Mouse (Mus musculus) liver, adult 2 months (tissue): ENCODE measurements at regions not wholly inside any gene's neighbourhood (a gene's known extent, or its start where the extent isn't known, plus 50 kb on each side); places are given as distances from the start of the nearest gene placed in this dataset.

ENCODE experiments used
- DNase-seq: peaks from one replicate; pipeline ENCODE4 v3.0.0-alpha.2; 2011; ENCODE audit warnings: low read depth, low spot score; ENCODE audit errors: extremely low read depth
- H3K27ac ChIP-seq: fragments of 200-500 bp; replicated peaks from 2 replicates; pipeline ENCODE4 v1.5.1; 2012; ENCODE audit warnings: low read depth, mild to moderate bottlenecking, control low read depth, inconsistent platforms, low read length; ENCODE audit not compliant: insufficient read depth
- H3K27me3 ChIP-seq: fragments of 200-500 bp; 2 replicates; pipeline ENCODE4 v1.6.1; 2012; ENCODE audit warnings: mild to moderate bottlenecking, moderate library complexity, low read length, inconsistent platforms; ENCODE audit not compliant: control insufficient read depth, insufficient read depth
- H3K36me3 ChIP-seq: fragments of 200-500 bp; 2 replicates; pipeline ENCODE4 v1.6.1; 2012; ENCODE audit warnings: low read length, inconsistent platforms; ENCODE audit not compliant: control insufficient read depth, insufficient read depth
- H3K4me1 ChIP-seq: fragments of 200-500 bp; 2 replicates; pipeline ENCODE4 v1.6.1; 2011; ENCODE audit warnings: low read length; ENCODE audit not compliant: control insufficient read depth, insufficient read depth
- H3K4me3 ChIP-seq: fragments of 200-500 bp; 2 replicates; pipeline ENCODE4 v1.5.1; 2011; ENCODE audit warnings: low read depth, mild to moderate bottlenecking, control low read depth, low read length, moderate library complexity; ENCODE audit not compliant: insufficient read depth
- H3K79me2 ChIP-seq: fragments of 200-500 bp; 2 replicates; pipeline ENCODE4 v1.6.1; 2012; ENCODE audit warnings: inconsistent platforms, mild to moderate bottlenecking, low read length, moderate library complexity; ENCODE audit not compliant: control insufficient read depth, insufficient read depth
- H3K9ac ChIP-seq: fragments of 200-500 bp; 2 replicates; pipeline ENCODE4 v1.6.1; 2012; ENCODE audit warnings: low read depth, mild to moderate bottlenecking, control low read depth, inconsistent platforms, low read length
- CTCF ChIP-seq: fragments of 200-500 bp; IDR thresholded peaks from 2 replicates; pipeline ENCODE4 v1.5.1; 2011; ENCODE audit warnings: low read depth, low read length, control low read depth
- POLR2A ChIP-seq: fragments of 200-500 bp; IDR thresholded peaks from 2 replicates; pipeline ENCODE4 v1.6.1; 2011; ENCODE audit warnings: low read length, control low read depth; ENCODE audit not compliant: insufficient read depth; ENCODE audit errors: extremely low read depth
- WGBS: fragments of 180-500 bp; shearing (Covaris S2); methylation state at CpG from one replicate; pipeline ENCODE4 v1.1.7; 2018; 5-methylcytosine and 5-hydroxymethylcytosine counted together

GRCm38 (mm10) chr10:92389176-92389732 is 333.0 kb downstream of the Nedd1 start:
- DNase-seq = no peak
- H3K27ac ChIP-seq = no peak overlapping the region
- H3K79me2 ChIP-seq = no peaks in the 10 kb centered on the region
- H3K27me3 ChIP-seq = no peaks in the 10 kb centered on the region
- H3K4me3 ChIP-seq = no peak overlapping the region
- TF ChIP-seq POLR2A = no peak
- TF ChIP-seq CTCF = no peak
- no peaks in the 10 kb centered on the region for H3K4me1 ChIP-seq
- WGBS = 82% methylated on average over 7 of the region's 7 CpGs
- H3K36me3 ChIP-seq = no peaks in the 10 kb centered on the region
- no peak overlapping the region for H3K9ac ChIP-seq

GRCm38 (mm10) chr10:92367126-92367525 is 355.1 kb downstream of the Nedd1 start:
- no peak for DNase-seq
- no peaks in the 10 kb centered on the region for H3K4me1 ChIP-seq
- TF ChIP-seq POLR2A (no peak), CTCF (no peak)
- no peaks in the 10 kb centered on the region for H3K79me2 ChIP-seq
- no peak overlapping the region for H3K27ac ChIP-seq
- no peak overlapping the region for H3K9ac ChIP-seq
- no peak overlapping the region for H3K4me3 ChIP-seq
- H3K36me3 ChIP-seq = no peaks in the 10 kb centered on the region
- WGBS = 80% methylated on average over 8 of the region's 8 CpGs
- no peaks in the 10 kb centered on the region for H3K27me3 ChIP-seq

GRCm38 (mm10) chr10:92356738-92357137 is 365.5 kb downstream of the Nedd1 start:
- no peak for DNase-seq
- H3K27ac ChIP-seq = no peak overlapping the region
- TF ChIP-seq CTCF (no peak), POLR2A (no peak)
- no peak overlapping the region for H3K4me3 ChIP-seq
- 82% methylated on average over 3 of the region's 3 CpGs for WGBS
- H3K27me3 ChIP-seq = no peaks in the 10 kb centered on the region
- no peak overlapping the region for H3K9ac ChIP-seq
- H3K36me3 ChIP-seq = no peaks in the 10 kb centered on the region
- H3K79me2 ChIP-seq = no peaks in the 10 kb centered on the region
- no peaks in the 10 kb centered on the region for H3K4me1 ChIP-seq

GRCm38 (mm10) chr10:92349043-92349442 is 373.2 kb downstream of the Nedd1 start:
- TF ChIP-seq POLR2A (no peak), CTCF (no peak)
- DNase-seq = no peak
- Histone ChIP-seq H3K9ac (no peak overlapping the region), H3K36me3 (no peaks in the 10 kb centered on the region), H3K4me3 (no peak overlapping the region), H3K4me1 (no peaks in the 10 kb centered on the region), H3K27ac (no peak overlapping the region), H3K79me2 (no peaks in the 10 kb centered on the region), H3K27me3 (no peaks in the 10 kb centered on the region)
- 82% methylated on average over 7 of the region's 7 CpGs for WGBS

GRCm38 (mm10) chr10:92347960-92348675 is 374.1 kb downstream of the Nedd1 start:
- no peak overlapping the region for H3K4me3 ChIP-seq
- H3K27me3 ChIP-seq = no peaks in the 10 kb centered on the region
- no peak for DNase-seq
- 71% methylated on average over 10 of the region's 10 CpGs for WGBS
- no peak overlapping the region for H3K27ac ChIP-seq
- no peak for TF ChIP-seq POLR2A
- TF ChIP-seq CTCF = no peak
- no peaks in the 10 kb centered on the region for H3K79me2 ChIP-seq
- H3K36me3 ChIP-seq = no peaks in the 10 kb centered on the region
- no peaks in the 10 kb centered on the region for H3K4me1 ChIP-seq
- H3K9ac ChIP-seq = no peak overlapping the region

- TF ChIP-seq POLR2A (no peak), CTCF (no peak)
- Histone ChIP-seq H3K4me3 (no peak overlapping the region), H3K79me2 (no peaks in the 10 kb centered on the region), H3K36me3 (no peaks in the 10 kb centered on the region), H3K27ac (no peak overlapping the region), H3K9ac (no peak overlapping the region), H3K27me3 (no peaks in the 10 kb centered on the region), H3K4me1 (no peaks in the 10 kb centered on the region)
- DNase-seq = no peak
- WGBS = 95% methylated on average over 2 of the region's 2 CpGs
Observed at GRCm38 (mm10) chr10:92339671-92340070, 382.5 kb downstream of the Nedd1 start.
